Mouse (Mus musculus) brown adipose tissue, adult 24 weeks (tissue): ENCODE results near the gene Nrxn2. TPM values are rescaled to one million over a fixed set of nuclear protein-coding genes. Genes with fewer than 3 reads are reported as not detected.

ENCODE experiments used
- H3K27ac ChIP-seq: fragments of 200-500 bp; replicated peaks from 2 replicates; pipeline ENCODE4 v1.5.1; 2012; ENCODE audit warnings: low read depth, mild to moderate bottlenecking, low read length
- H3K4me1 ChIP-seq: fragments of 200-500 bp; 2 replicates; pipeline ENCODE4 v1.6.1; 2012; ENCODE audit warnings: low read length, mixed read lengths; ENCODE audit not compliant: control insufficient read depth, insufficient read depth, insufficient read length
- H3K4me3 ChIP-seq: fragments of 200-500 bp; 2 replicates; pipeline ENCODE4 v1.5.1; 2012; ENCODE audit warnings: low read depth, mild to moderate bottlenecking, low read length, moderate library complexity; ENCODE audit not compliant: insufficient read depth
- polyA plus RNA-seq: library from polyadenylated mRNA; stranded (reverse); fragments of >200 nt; gene quantifications from 2 replicates; pipeline ENCODE4 v1.2.4, GENCODE M21; 2012; ENCODE audit not compliant: missing spikeins, insufficient read depth, insufficient read length

Gene Nrxn2
- polyA plus RNA-seq, 1 experiment, result 1.1 TPM

GRCm38 (mm10) chr19:6547801-6548200 is 129.3 kb downstream of the Nrxn2 start:
- H3K27ac ChIP-seq, result no peak overlapping the region
- H3K4me3 ChIP-seq, result no peak overlapping the region
- peaks cover 14% of the 10 kb centered on the region for H3K4me1 ChIP-seq

DNA sequence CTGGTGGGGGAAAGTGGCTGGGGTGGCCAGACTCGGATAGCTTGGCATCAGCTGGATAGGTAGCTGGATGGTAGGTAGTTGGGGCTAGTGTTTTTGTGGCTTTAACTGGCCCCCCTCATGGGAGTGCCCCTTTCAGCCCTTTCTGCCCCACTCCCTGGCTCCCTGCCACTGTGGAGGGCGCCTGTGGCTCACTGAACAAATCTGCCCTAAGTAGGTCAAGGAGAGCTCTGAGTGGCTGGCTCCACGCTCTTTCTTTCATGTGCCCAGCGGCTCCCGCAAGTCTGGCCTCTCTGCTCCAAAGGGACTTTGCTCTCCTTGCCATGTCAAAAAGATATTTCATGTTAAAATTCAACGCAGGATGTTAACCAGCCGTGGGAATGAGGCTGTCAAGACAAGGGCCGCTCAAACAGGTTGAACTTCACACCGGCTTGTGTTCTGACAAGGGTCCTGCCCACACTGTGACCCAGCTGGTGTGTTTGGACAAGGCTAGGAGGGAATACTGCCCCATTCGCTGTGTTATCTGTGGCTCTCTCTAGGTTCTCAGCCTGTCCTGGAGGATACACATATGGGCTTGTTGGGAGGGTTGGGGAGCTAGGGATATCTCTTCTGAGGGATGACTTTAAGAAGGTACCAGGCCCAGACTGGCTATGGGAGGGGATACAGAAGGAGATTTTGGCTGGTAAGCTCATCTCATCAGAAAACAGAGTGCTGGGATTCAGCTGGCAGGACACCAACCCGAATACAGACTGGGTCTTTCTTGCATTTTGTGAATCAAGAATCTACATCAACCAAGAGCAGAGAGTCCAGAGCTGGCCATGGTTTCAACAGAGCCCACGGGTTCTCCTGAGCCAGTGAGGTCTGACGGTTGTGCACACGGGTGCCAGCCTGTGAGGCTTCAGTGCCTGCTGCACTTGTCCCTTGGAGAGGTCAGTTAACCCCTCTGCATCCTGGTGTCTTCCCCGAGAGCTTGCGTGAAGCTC is 130.2 kb downstream of the Nrxn2 start:
- peaks cover 14% of the 10 kb centered on the region for H3K4me1 ChIP-seq
- no peak overlapping the region for H3K4me3 ChIP-seq
- H3K27ac ChIP-seq, result no peak overlapping the region

DNA sequence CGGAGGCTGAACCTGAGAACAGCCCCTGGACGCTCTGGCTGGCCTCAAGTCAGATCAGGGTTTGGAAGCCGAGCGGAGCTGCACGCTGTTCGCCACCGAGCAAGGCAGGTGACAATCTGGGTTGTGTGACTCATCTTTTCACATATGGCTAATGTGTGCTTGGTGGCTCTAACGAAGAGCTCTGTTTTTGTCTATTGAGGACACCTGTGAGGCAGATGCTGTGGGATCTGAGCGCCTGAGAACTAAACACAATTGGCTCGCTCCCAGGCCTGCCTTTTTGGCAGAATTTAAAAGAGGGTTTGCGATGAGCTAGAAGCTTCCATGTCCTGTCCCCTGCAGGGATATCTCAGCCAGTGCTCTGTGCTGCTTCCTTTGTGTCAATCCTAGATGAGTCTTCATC is 131.0 kb downstream of the Nrxn2 start:
- no peak overlapping the region for H3K27ac ChIP-seq

GRCm38 (mm10) chr19:6551215-6551614 is 132.7 kb downstream of the Nrxn2 start:
- Histone ChIP-seq H3K4me1 (peaks cover 9% of the 10 kb centered on the region; the same call in 1 of the 2 replicates), H3K4me3 (no peak overlapping the region), H3K27ac (no peak overlapping the region)

More for the DNA sequence above, 131.0 kb downstream of the Nrxn2 start:
- no peak overlapping the region for H3K4me3 ChIP-seq
- H3K4me1 ChIP-seq, result peaks cover 14% of the 10 kb centered on the region

- Histone ChIP-seq H3K4me3 (no peak overlapping the region), H3K27ac (no peak overlapping the region), H3K4me1 (peaks cover 4% of the 10 kb centered on the region; the same call in 1 of the 2 replicates)
These were observed 133.9 kb downstream of the Nrxn2 start for GRCm38 (mm10) chr19:6552302-6553028.

- no peak overlapping the region; the same call in 1 of the 2 replicates for H3K27ac ChIP-seq
These were observed 134.6 kb downstream of the Nrxn2 start for GRCm38 (mm10) chr19:6553174-6553573.

GRCm38 (mm10) chr19:6553819-6554582 is 135.5 kb downstream of the Nrxn2 start:
- Histone ChIP-seq H3K4me1 (no peaks in the 10 kb centered on the region), H3K4me3 (no peak overlapping the region), H3K27ac (no peak overlapping the region)

More at GRCm38 (mm10) chr19:6553174-6553573, 134.6 kb downstream of the Nrxn2 start:
- Histone ChIP-seq H3K4me3 (no peak overlapping the region), H3K4me1 (peaks cover 4% of the 10 kb centered on the region; the same call in 1 of the 2 replicates)

- Histone ChIP-seq H3K4me3 (no peak overlapping the region), H3K4me1 (no peaks in the 10 kb centered on the region), H3K27ac (no peak overlapping the region)
These were observed 141.0 kb downstream of the Nrxn2 start for GRCm38 (mm10) chr19:6559576-6559975.

GRCm38 (mm10) chr19:6560246-6560815 is 141.8 kb downstream of the Nrxn2 start:
- no peak overlapping the region for H3K4me3 ChIP-seq
- no peaks in the 10 kb centered on the region for H3K4me1 ChIP-seq
- no peak overlapping the region for H3K27ac ChIP-seq

DNA sequence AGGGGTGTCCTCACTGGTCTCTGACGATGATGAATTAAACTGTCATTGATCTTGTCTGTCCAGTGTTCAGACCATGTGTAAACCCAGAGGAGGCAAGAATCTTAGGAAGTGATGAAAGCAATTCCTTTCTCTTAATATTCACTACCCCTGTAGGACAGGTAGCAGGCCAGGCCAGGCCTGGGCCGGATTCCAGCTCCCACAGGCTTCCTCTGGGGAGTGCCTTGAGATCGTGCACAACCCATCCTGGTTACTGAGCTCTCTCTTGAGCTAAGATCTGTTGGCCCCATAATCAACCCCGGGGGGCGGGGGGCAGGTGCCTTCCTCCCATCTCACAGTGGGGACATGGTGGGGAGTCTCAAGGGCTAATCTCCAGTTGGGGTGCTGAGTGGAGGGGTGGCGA is 146.6 kb downstream of the Nrxn2 start:
- H3K27ac ChIP-seq, result no peak overlapping the region
- H3K4me3 ChIP-seq, result no peak overlapping the region
- H3K4me1 ChIP-seq, result no peaks in the 10 kb centered on the region

DNA sequence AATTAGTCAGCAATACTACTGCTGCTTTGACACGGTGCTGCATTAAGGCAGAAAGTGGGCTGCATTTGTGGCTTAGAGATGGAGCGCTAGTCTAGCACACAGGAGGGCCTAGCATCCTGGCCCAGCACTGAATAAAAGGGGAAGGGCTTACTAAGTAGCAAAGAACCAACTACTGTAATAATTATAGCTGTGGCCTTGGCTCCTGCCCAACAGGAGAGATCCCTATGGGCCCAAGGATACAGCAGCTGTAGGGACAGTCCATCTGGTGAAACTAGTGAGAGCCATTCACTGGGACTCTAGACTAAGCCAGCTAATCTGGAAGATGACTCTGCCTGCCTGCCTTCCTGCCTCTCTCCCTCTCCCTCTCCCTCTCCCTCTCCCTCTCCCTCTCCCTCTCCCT is 147.9 kb downstream of the Nrxn2 start:
- H3K27ac ChIP-seq, result no peak overlapping the region
- H3K4me1 ChIP-seq, result no peaks in the 10 kb centered on the region
- H3K4me3 ChIP-seq, result no peak overlapping the region

GRCm38 (mm10) chr19:6569021-6569420 is 150.5 kb downstream of the Nrxn2 start:
- Histone ChIP-seq H3K4me3 (no peak overlapping the region), H3K27ac (no peak overlapping the region), H3K4me1 (no peaks in the 10 kb centered on the region)

GRCm38 (mm10) chr19:6569561-6569960 is 151.0 kb downstream of the Nrxn2 start:
- no peak overlapping the region for H3K27ac ChIP-seq
- H3K4me1 ChIP-seq, result no peaks in the 10 kb centered on the region
- H3K4me3 ChIP-seq, result no peak overlapping the region

- H3K4me3 ChIP-seq, result no peak overlapping the region
- no peak overlapping the region for H3K27ac ChIP-seq
- H3K4me1 ChIP-seq, result no peaks in the 10 kb centered on the region
These were observed 152.9 kb downstream of the Nrxn2 start for GRCm38 (mm10) chr19:6571476-6571875.
